Mouse (Mus musculus) erythroblast, embryonic 14.5 days (primary cell): ENCODE measurements around the gene Sod3.

Experiments used
- GATA1 ChIP-seq: IDR thresholded peaks from 2 replicates; pipeline ENCODE4 v1.6.1; 2012; ENCODE audit warnings: low read length, inconsistent platforms, mixed read lengths
- TAL1 ChIP-seq: IDR thresholded peaks from 3 replicates; pipeline ENCODE4 v1.6.1; 2012; ENCODE audit warnings: low read length, inconsistent platforms, mixed read lengths

- TF ChIP-seq TAL1 (no peak), GATA1 (no peak)
Measured at GRCm38 (mm10) chr5:52390381-52390780, 26.8 kb downstream of the Sod3 start.
